Mouse (Mus musculus) neural tube, embryonic 12.5 days (tissue): ENCODE measurements around the gene P2ry14. TPM values are rescaled to one million over a fixed set of nuclear protein-coding genes. Genes with fewer than 3 reads are reported as not detected.
"Not testable (repeated sequence)": the region's sequence is repeated elsewhere in the genome, so short reads cannot be mapped to it uniquely, and the experiment has no call there.

ENCODE experiments used
- ATAC-seq: fragments of 200-750 bp; cut with Nextera tagmentation; 2 replicates; pipeline ENCODE4 v1.8.0; 2017; ENCODE audit warnings: low read depth, mild to moderate bottlenecking, moderate TSS enrichment, moderate library complexity; ENCODE audit not compliant: low FRiP score
- H3K27ac ChIP-seq: fragments of 300-500 bp; sonication (generic); 2 replicates; pipeline ENCODE4 v1.5.1; 2016
- H3K27me3 ChIP-seq: fragments of 300-500 bp; sonication (generic); replicated peaks from 2 replicates; pipeline ENCODE4 v1.6.1; 2016; ENCODE audit warnings: mild to moderate bottlenecking
- H3K36me3 ChIP-seq: fragments of 300-500 bp; sonication (generic); 2 replicates; pipeline ENCODE4 v1.6.1; 2016; ENCODE audit warnings: mild to moderate bottlenecking
- H3K4me1 ChIP-seq: fragments of 300-500 bp; sonication (generic); 2 replicates; pipeline ENCODE4 v1.6.1; 2016
- H3K4me2 ChIP-seq: fragments of 300-500 bp; sonication (generic); replicated peaks from 2 replicates; pipeline ENCODE4 v1.6.1; 2016; ENCODE audit warnings: mild to moderate bottlenecking
- H3K4me3 ChIP-seq: fragments of 300-500 bp; sonication (generic); 2 replicates; pipeline ENCODE4 v1.5.1; 2016
- H3K9ac ChIP-seq: fragments of 300-500 bp; sonication (generic); 2 replicates; pipeline ENCODE4 v1.6.1; 2016; ENCODE audit warnings: mild to moderate bottlenecking
- H3K9me3 ChIP-seq: fragments of 300-500 bp; sonication (generic); 2 replicates; pipeline ENCODE4 v1.6.1; 2016; ENCODE audit warnings: mild to moderate bottlenecking
- WGBS: fragments of 180-500 bp; shearing (Covaris S2); methylation state at CpG from one replicate; pipeline ENCODE4 v1.1.7; 2016; 5-methylcytosine and 5-hydroxymethylcytosine counted together
- polyA plus RNA-seq: library from polyadenylated mRNA; unstranded; fragments of >200 nt; fragmentation: Nextera tagmentation; extraction: Ambion mirVana; gene quantifications from 2 replicates; pipeline ENCODE4 v1.2.1, GENCODE M21; 2016

P2ry14 gene
- polyA plus RNA-seq, 1 experiment from 2014 or later: 2.4 TPM

- WGBS: 73% methylated on average over 5 of the region's 5 CpGs
- ATAC-seq: no peak
- H3K27ac ChIP-seq: no peak overlapping the region
Observed at GRCm38 (mm10) chr3:59125022-59125421, 28.4 kb downstream of the P2ry14 start.

GRCm38 (mm10) chr3:59121780-59122449 lies 31.5 kb downstream of the P2ry14 start:
- 74% methylated on average over 7 of the region's 7 CpGs for WGBS
- H3K4me3 ChIP-seq: no peak overlapping the region
- no peak overlapping the region for H3K27ac ChIP-seq
- no peak overlapping the region for H3K4me2 ChIP-seq
- no peaks in the 10 kb centered on the region for H3K9me3 ChIP-seq
- no peaks in the 10 kb centered on the region for H3K4me1 ChIP-seq
- no peaks in the 10 kb centered on the region for H3K36me3 ChIP-seq
- no peaks in the 10 kb centered on the region for H3K27me3 ChIP-seq
- no peak for ATAC-seq
- H3K9ac ChIP-seq: no peak overlapping the region

More at GRCm38 (mm10) chr3:59125022-59125421, 28.4 kb downstream of the P2ry14 start:
- Histone ChIP-seq H3K4me2 (no peak overlapping the region), H3K9ac (no peak overlapping the region), H3K4me3 (no peak overlapping the region), H3K9me3 (no peaks in the 10 kb centered on the region), H3K27me3 (no peaks in the 10 kb centered on the region), H3K4me1 (no peaks in the 10 kb centered on the region), H3K36me3 (no peaks in the 10 kb centered on the region)

- H3K9ac ChIP-seq: no peak overlapping the region
- H3K4me2 ChIP-seq: no peak overlapping the region
- H3K9me3 ChIP-seq: no peaks in the 10 kb centered on the region
- H3K4me3 ChIP-seq: no peak overlapping the region
- H3K27ac ChIP-seq: no peak overlapping the region
- no peaks in the 10 kb centered on the region for H3K27me3 ChIP-seq
- no peaks in the 10 kb centered on the region for H3K4me1 ChIP-seq
- 47% methylated on average over 7 of the region's 7 CpGs for WGBS
- peak; percentile 39; the same call in 1 of the 2 replicates for ATAC-seq
- H3K36me3 ChIP-seq: no peaks in the 10 kb centered on the region
Observed at GRCm38 (mm10) chr3:59121067-59121730, 32.2 kb downstream of the P2ry14 start.

GRCm38 (mm10) chr3:59113973-59114517 lies 39.4 kb downstream of the P2ry14 start:
- no peaks in the 10 kb centered on the region for H3K4me1 ChIP-seq
- H3K27ac ChIP-seq: no peak overlapping the region
- H3K4me2 ChIP-seq: no peak overlapping the region
- no peak for ATAC-seq
- no peak overlapping the region for H3K4me3 ChIP-seq
- 87% methylated on average over 8 of the region's 8 CpGs for WGBS
- H3K36me3 ChIP-seq: peaks cover 8% of the 10 kb centered on the region; the same call in 1 of the 2 replicates
- no peak overlapping the region for H3K9ac ChIP-seq
- H3K9me3 ChIP-seq: no peaks in the 10 kb centered on the region
- H3K27me3 ChIP-seq: no peaks in the 10 kb centered on the region

- H3K4me1 ChIP-seq, H3K27ac ChIP-seq, H3K9me3 ChIP-seq, H3K36me3 ChIP-seq, H3K27me3 ChIP-seq, ATAC-seq, H3K4me2 ChIP-seq, H3K4me3 ChIP-seq, H3K9ac ChIP-seq: not testable (repeated sequence)
- 91% methylated on average over 4 of the region's 4 CpGs for WGBS
Observed at GRCm38 (mm10) chr3:59113291-59113690, 40.1 kb downstream of the P2ry14 start.

GRCm38 (mm10) chr3:59111944-59112343 lies 41.5 kb downstream of the P2ry14 start:
- Histone ChIP-seq H3K9me3 (no peaks in the 10 kb centered on the region), H3K4me1 (no peaks in the 10 kb centered on the region), H3K9ac (no peak overlapping the region), H3K36me3 (peaks cover 8% of the 10 kb centered on the region; the same call in 1 of the 2 replicates), H3K4me2 (no peak overlapping the region), H3K27me3 (no peaks in the 10 kb centered on the region), H3K27ac (no peak overlapping the region), H3K4me3 (no peak overlapping the region)
- ATAC-seq: no peak
- WGBS: 76% methylated on average over 3 of the region's 3 CpGs

- not testable (repeated sequence) for H3K36me3 ChIP-seq, H3K4me3 ChIP-seq, H3K9me3 ChIP-seq, ATAC-seq, H3K4me2 ChIP-seq, H3K9ac ChIP-seq, H3K27me3 ChIP-seq, H3K4me1 ChIP-seq, H3K27ac ChIP-seq
- WGBS: 87% methylated on average over 3 of the region's 3 CpGs
Observed at GRCm38 (mm10) chr3:59109834-59110233, 43.6 kb downstream of the P2ry14 start.

GRCm38 (mm10) chr3:59107439-59107838 lies 46.0 kb downstream of the P2ry14 start:
- H3K9me3 ChIP-seq: no peaks in the 10 kb centered on the region
- WGBS: 95% methylated on average over 4 of the region's 4 CpGs
- H3K27ac ChIP-seq: no peak overlapping the region
- no peak overlapping the region for H3K9ac ChIP-seq
- H3K27me3 ChIP-seq: no peaks in the 10 kb centered on the region
- no peaks in the 10 kb centered on the region for H3K4me1 ChIP-seq
- no peak for ATAC-seq
- H3K4me3 ChIP-seq: no peak overlapping the region
- no peaks in the 10 kb centered on the region for H3K36me3 ChIP-seq
- no peak overlapping the region for H3K4me2 ChIP-seq

- no peak overlapping the region for H3K4me3 ChIP-seq
- WGBS: 81% methylated on average over 4 of the region's 4 CpGs
- no peaks in the 10 kb centered on the region for H3K4me1 ChIP-seq
- H3K27ac ChIP-seq: no peak overlapping the region
- H3K4me2 ChIP-seq: no peak overlapping the region
- H3K9ac ChIP-seq: no peak overlapping the region
- no peak for ATAC-seq
- no peaks in the 10 kb centered on the region for H3K9me3 ChIP-seq
- no peaks in the 10 kb centered on the region for H3K27me3 ChIP-seq
- no peaks in the 10 kb centered on the region for H3K36me3 ChIP-seq
Observed at GRCm38 (mm10) chr3:59104462-59104861, 49.0 kb downstream of the P2ry14 start.

- no peak for ATAC-seq
- Histone ChIP-seq H3K4me3 (no peak overlapping the region), H3K4me1 (no peaks in the 10 kb centered on the region), H3K36me3 (no peaks in the 10 kb centered on the region), H3K9me3 (no peaks in the 10 kb centered on the region), H3K4me2 (no peak overlapping the region), H3K27ac (no peak overlapping the region), H3K9ac (no peak overlapping the region), H3K27me3 (no peaks in the 10 kb centered on the region)
- WGBS: 96% methylated on average over 2 of the region's 2 CpGs
Observed at GRCm38 (mm10) chr3:59102146-59102545, 51.3 kb downstream of the P2ry14 start.

GRCm38 (mm10) chr3:59101218-59101986 lies 52.0 kb downstream of the P2ry14 start, which contains the start of gene Gpr171:
Gpr171 (minus strand) TSS chr3:59101821.
- Histone ChIP-seq H3K27ac (no peak within 1 kb of the TSS), H3K36me3 (no peaks in the 10 kb centered on the region), H3K4me2 (no peak within 1 kb of the TSS), H3K9ac (no peak within 1 kb of the TSS), H3K9me3 (no peaks in the 10 kb centered on the region), H3K27me3 (no peaks in the 10 kb centered on the region), H3K4me3 (no peak within 1 kb of the TSS), H3K4me1 (no peaks in the 10 kb centered on the region)
- ATAC-seq: no peak
- 85% methylated on average over 6 of the region's 6 CpGs for WGBS

- Histone ChIP-seq H3K36me3 (no peaks in the 10 kb centered on the region), H3K4me3 (no peak overlapping the region), H3K9ac (no peak overlapping the region), H3K9me3 (no peaks in the 10 kb centered on the region), H3K27me3 (no peaks in the 10 kb centered on the region), H3K4me2 (no peak overlapping the region), H3K4me1 (no peaks in the 10 kb centered on the region), H3K27ac (no peak overlapping the region)
- WGBS: 84% methylated on average over 10 of the region's 10 CpGs
- ATAC-seq: no peak
Observed at GRCm38 (mm10) chr3:59098540-59098939, 54.9 kb downstream of the P2ry14 start.
